Mouse (Mus musculus) neural tube, embryonic 13.5 days (tissue): Measurements from ENCODE around the gene Slc8a1. TPM values are rescaled to one million over a fixed set of nuclear protein-coding genes. Genes with fewer than 3 reads are reported as not detected.

Experiments
- ATAC-seq: fragments of 200-750 bp; cut with Nextera tagmentation; 2 replicates; pipeline ENCODE4 v1.8.0; 2017; ENCODE audit warnings: low read depth, mild to moderate bottlenecking, moderate TSS enrichment, moderate library complexity
- H3K27ac ChIP-seq: fragments of 300-500 bp; sonication (generic); replicated peaks from 2 replicates; pipeline ENCODE4 v1.5.1; 2015; ENCODE audit warnings: moderate library complexity, mild to moderate bottlenecking, inconsistent platforms
- H3K27me3 ChIP-seq: fragments of 300-500 bp; sonication (generic); 2 replicates; pipeline ENCODE4 v1.6.1; 2015; ENCODE audit warnings: mild to moderate bottlenecking, inconsistent platforms
- H3K36me3 ChIP-seq: fragments of 300-500 bp; sonication (generic); 2 replicates; pipeline ENCODE4 v1.6.1; 2015; ENCODE audit warnings: mild to moderate bottlenecking, inconsistent platforms
- H3K4me1 ChIP-seq: fragments of 300-500 bp; sonication (generic); replicated peaks from 2 replicates; pipeline ENCODE4 v1.6.1; 2015; ENCODE audit warnings: inconsistent platforms
- H3K4me2 ChIP-seq: fragments of 300-500 bp; sonication (generic); 2 replicates; pipeline ENCODE4 v1.6.1; 2015; ENCODE audit warnings: inconsistent platforms, mild to moderate bottlenecking, moderate library complexity
- H3K4me3 ChIP-seq: fragments of 300-500 bp; sonication (generic); 2 replicates; pipeline ENCODE4 v1.5.1; 2015; ENCODE audit warnings: mild to moderate bottlenecking, inconsistent platforms
- H3K9ac ChIP-seq: fragments of 300-500 bp; sonication (generic); 2 replicates; pipeline ENCODE4 v1.6.1; 2015; ENCODE audit warnings: moderate library complexity, mild to moderate bottlenecking, inconsistent platforms
- H3K9me3 ChIP-seq: fragments of 300-500 bp; sonication (generic); 2 replicates; pipeline ENCODE4 v1.6.1; 2016; ENCODE audit warnings: inconsistent platforms
- WGBS: fragments of 180-500 bp; shearing (Covaris S2); methylation state at CpG from one replicate; pipeline ENCODE4 v1.1.7; 2015; 5-methylcytosine and 5-hydroxymethylcytosine counted together
- polyA plus RNA-seq: library from polyadenylated mRNA; unstranded; fragments of >200 nt; fragmentation: Nextera tagmentation; extraction: Ambion mirVana; gene quantifications from 2 replicates; pipeline ENCODE4 v1.2.1, GENCODE M21; 2015

Gene Slc8a1
- polyA plus RNA-seq, 1 experiment from 2014 or later, result 13.8 TPM

- Histone ChIP-seq H3K4me3 (no peak overlapping the region), H3K4me1 (no peaks in the 10 kb centered on the region), H3K4me2 (no peak overlapping the region), H3K27me3 (no peaks in the 10 kb centered on the region), H3K9ac (no peak overlapping the region), H3K9me3 (no peaks in the 10 kb centered on the region), H3K27ac (no peak overlapping the region), H3K36me3 (no peaks in the 10 kb centered on the region)
- ATAC-seq, result no peak
- WGBS, result 78% methylated on average over 2 of the region's 2 CpGs
These were observed 377.6 kb downstream of the Slc8a1 start for GRCm38 (mm10) chr17:81360571-81360970.

- H3K9me3 ChIP-seq, result no peaks in the 10 kb centered on the region
- ATAC-seq, result no peak
- no peak overlapping the region for H3K27ac ChIP-seq
- 83% methylated on average over 4 of the region's 4 CpGs for WGBS
- no peak overlapping the region for H3K4me3 ChIP-seq
- H3K4me2 ChIP-seq, result no peak overlapping the region
- no peaks in the 10 kb centered on the region for H3K36me3 ChIP-seq
- no peak overlapping the region for H3K9ac ChIP-seq
- no peaks in the 10 kb centered on the region for H3K4me1 ChIP-seq
- no peaks in the 10 kb centered on the region for H3K27me3 ChIP-seq
These were observed 378.1 kb downstream of the Slc8a1 start for GRCm38 (mm10) chr17:81360032-81360431.

- ATAC-seq, result 0 out of 2 replicates have a peak, but pooled peaks have one; percentile 32
- no peaks in the 10 kb centered on the region for H3K9me3 ChIP-seq
- H3K4me2 ChIP-seq, result no peak overlapping the region
- no peak overlapping the region; the same call in 1 of the 2 replicates for H3K27ac ChIP-seq
- 36% methylated on average over 7 of the region's 7 CpGs for WGBS
- H3K4me1 ChIP-seq, result 0 out of 2 replicates have a peak, but pooled peaks cover 4% of the 10 kb centered on the region
- no peak overlapping the region for H3K9ac ChIP-seq
- no peak overlapping the region for H3K4me3 ChIP-seq
- no peaks in the 10 kb centered on the region for H3K36me3 ChIP-seq
- no peaks in the 10 kb centered on the region for H3K27me3 ChIP-seq
These were observed 402.0 kb downstream of the Slc8a1 start for GRCm38 (mm10) chr17:81336024-81336754.

DNA sequence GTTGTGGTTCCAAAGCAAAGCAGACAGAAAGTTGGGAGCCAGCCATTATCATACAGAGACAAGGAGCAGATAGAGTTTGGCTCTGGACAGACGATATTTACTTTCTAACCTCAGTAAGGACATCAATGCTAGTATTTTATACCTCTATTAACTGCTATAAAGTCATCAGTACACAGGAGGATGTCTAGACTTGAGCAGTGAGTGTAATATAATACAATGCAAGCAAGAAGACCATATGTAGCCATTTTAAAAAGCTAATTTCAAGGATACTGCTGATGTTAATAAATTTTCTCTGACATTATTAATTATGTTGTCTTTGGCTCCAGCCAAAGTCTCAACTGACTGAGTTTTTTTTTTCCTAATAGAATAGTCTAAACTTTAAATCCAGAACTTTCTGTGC is 402.7 kb downstream of the Slc8a1 start:
- no peaks in the 10 kb centered on the region for H3K27me3 ChIP-seq
- WGBS, result 61% methylated on average over 1 of the region's 1 CpGs
- ATAC-seq, result no peak

More for the DNA sequence above, 402.7 kb downstream of the Slc8a1 start:
- no peak overlapping the region for H3K27ac ChIP-seq
- H3K9ac ChIP-seq, result no peak overlapping the region
- H3K36me3 ChIP-seq, result no peaks in the 10 kb centered on the region
- H3K4me2 ChIP-seq, result no peak overlapping the region
- no peak overlapping the region for H3K4me3 ChIP-seq
- H3K9me3 ChIP-seq, result no peaks in the 10 kb centered on the region
- 0 out of 2 replicates have a peak, but pooled peaks cover 4% of the 10 kb centered on the region for H3K4me1 ChIP-seq
